Mouse (Mus musculus): ENCODE results near the gene Myl7. TPM values are rescaled to one million over a fixed set of nuclear protein-coding genes. Genes with fewer than 3 reads are reported as not detected.

Myl7 gene
- polyA plus RNA-seq, 1 experiment = 68.0 TPM

DNA sequence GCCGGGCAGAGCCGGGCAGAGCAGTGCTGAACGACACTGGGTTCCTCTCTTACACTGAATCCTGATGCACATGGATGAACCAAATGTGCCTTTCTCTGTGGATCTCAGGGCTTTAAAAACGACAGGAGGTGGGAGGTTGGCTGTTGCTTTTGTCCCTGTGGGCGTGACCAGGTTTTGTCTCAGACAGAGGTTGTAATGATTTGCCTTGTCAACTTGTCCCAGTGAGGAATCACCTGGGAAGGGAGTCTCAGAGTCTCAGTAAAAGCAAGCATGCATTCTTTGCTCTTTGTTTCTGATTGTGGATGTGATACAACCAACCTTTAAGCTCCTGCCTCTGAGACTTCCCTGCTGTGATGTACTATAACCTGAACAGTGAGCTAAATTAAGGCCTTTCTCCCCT lies 8.5 kb upstream of the Myl7 start:
- DNase-seq = no peak
- Histone ChIP-seq H3K4me3 (ENCODE audit: control insufficient read depth, insufficient read depth, low read length) (no peak overlapping the region), H3K4me1 (replicated peaks; ENCODE audit: control insufficient read depth, insufficient read depth, low read length) (peaks cover under 1% of the 10 kb centered on the region; the same call in 1 of the 2 replicates), H3K27ac (ENCODE audit: control insufficient read depth, insufficient read depth, low read length) (no peak overlapping the region), H3K36me3 (ENCODE audit: control insufficient read depth, insufficient read depth, low read length) (no peaks in the 10 kb centered on the region), H3K27me3 (ENCODE audit: control insufficient read depth, insufficient read depth, low read length) (no peaks in the 10 kb centered on the region)
- 86% methylated on average over 5 of the region's 5 CpGs for WGBS
- no peak for TF ChIP-seq POLR2A (IDR thresholded peaks at IDR 0.05; ENCODE audit: control insufficient read depth, extremely low read depth, insufficient read depth, low read length, poor library complexity)
- no peak for TF ChIP-seq CTCF (IDR thresholded peaks at IDR 0.05; ENCODE audit: borderline replicate concordance, control insufficient read depth, extremely low read depth, insufficient read depth, low read length, poor library complexity)

DNA sequence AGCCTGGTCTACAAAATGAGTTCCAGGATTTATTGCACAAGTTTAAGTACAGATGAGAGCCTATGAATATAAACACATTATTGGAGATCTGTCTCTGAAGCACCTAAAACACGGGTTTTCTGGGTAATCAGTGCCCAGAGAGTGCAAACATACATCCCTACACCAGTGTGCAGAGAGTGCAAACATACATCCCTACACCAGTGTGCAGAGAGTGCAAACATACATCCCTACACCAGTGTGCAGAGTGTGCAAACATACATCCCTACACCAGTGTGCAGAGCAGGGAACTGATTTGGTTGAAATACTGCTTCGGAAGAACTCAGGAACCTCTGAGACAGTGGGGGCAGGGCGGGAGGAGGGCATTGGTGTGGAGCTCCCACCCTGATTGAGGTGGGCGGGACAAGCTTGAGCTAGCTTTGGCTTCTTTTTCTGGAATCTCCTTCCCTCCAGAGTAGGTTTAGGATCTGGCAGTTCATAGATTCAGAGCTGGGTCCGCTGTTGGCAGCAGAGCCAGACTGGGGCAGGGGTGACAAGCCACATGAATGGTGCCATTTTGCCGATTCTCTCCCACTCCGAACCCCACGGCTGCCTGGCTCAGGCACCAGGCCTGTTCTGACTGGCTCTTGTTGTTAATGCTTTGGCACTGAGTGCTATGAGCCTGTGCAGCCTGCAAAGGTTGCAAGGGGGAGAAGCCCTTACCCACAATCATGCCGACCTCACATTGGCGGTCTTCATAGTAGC lies 7.4 kb upstream of the Myl7 start:
- Histone ChIP-seq H3K27me3 (ENCODE audit: control insufficient read depth, insufficient read depth, low read length) (no peaks in the 10 kb centered on the region), H3K36me3 (ENCODE audit: control insufficient read depth, insufficient read depth, low read length) (no peaks in the 10 kb centered on the region), H3K4me3 (ENCODE audit: control insufficient read depth, insufficient read depth, low read length) (no peak overlapping the region), H3K27ac (ENCODE audit: control insufficient read depth, insufficient read depth, low read length) (no peak overlapping the region), H3K4me1 (replicated peaks; ENCODE audit: control insufficient read depth, insufficient read depth, low read length) (peaks cover 5% of the 10 kb centered on the region; the same call in 1 of the 2 replicates)
- TF ChIP-seq CTCF (IDR thresholded peaks at IDR 0.05; ENCODE audit: borderline replicate concordance, control insufficient read depth, extremely low read depth, insufficient read depth, low read length, poor library complexity) = no peak
- DNase-seq = no peak
- 93% methylated on average over 10 of the region's 10 CpGs for WGBS

DNA sequence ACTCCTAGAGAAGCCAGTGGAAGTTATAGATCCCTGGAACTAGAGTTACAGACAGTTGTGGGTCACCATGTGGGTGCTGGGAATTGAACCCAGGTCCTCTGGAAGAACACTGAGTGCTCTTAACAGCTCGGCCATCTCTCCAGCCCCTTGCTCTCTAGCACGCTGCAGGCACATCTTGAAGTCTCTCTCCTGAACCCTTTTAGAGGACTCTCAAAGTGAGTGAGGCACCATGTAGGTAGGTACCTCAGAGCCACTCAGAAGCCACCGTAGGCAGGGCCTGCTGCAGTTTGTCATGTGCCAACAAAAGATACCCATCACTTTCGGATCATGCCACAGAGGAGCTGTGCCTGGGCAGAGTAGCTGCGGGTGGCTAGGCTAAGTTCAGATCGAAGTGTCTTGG lies 6.3 kb upstream of the Myl7 start:
- H3K4me1 ChIP-seq (replicated peaks; ENCODE audit: control insufficient read depth, insufficient read depth, low read length) = peaks cover 5% of the 10 kb centered on the region; the same call in 1 of the 2 replicates
- no peak for TF ChIP-seq CTCF (IDR thresholded peaks at IDR 0.05; ENCODE audit: borderline replicate concordance, control insufficient read depth, extremely low read depth, insufficient read depth, low read length, poor library complexity)
- H3K27me3 ChIP-seq (ENCODE audit: control insufficient read depth, insufficient read depth, low read length) = no peaks in the 10 kb centered on the region
- no peak overlapping the region for H3K27ac ChIP-seq (ENCODE audit: control insufficient read depth, insufficient read depth, low read length)
- DNase-seq = no peak
- H3K4me3 ChIP-seq (ENCODE audit: control insufficient read depth, insufficient read depth, low read length) = no peak overlapping the region
- H3K36me3 ChIP-seq (ENCODE audit: control insufficient read depth, insufficient read depth, low read length) = no peaks in the 10 kb centered on the region
- WGBS = 94% methylated on average over 6 of the region's 6 CpGs

DNA sequence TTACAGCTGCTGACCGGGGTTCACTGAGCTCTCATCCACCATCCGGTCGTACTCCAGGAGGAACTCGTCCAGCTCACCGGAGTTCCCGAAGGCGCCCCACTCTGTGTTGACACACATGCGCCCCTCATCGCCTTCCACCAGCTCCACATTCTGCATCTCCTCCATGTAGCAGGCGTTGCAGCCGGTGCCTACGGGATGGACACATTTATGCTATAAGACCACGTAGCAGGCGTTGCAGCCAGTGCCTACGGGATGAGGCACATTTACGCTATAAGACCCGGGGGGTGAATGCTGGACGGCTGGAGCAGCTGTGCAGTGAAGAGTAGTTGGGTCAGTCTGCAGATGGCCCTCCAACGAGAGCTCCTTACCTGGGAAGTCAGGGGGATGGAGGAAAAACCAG lies 5.8 kb upstream of the Myl7 start:
- 95% methylated on average over 19 of the region's 19 CpGs for WGBS

DNA sequence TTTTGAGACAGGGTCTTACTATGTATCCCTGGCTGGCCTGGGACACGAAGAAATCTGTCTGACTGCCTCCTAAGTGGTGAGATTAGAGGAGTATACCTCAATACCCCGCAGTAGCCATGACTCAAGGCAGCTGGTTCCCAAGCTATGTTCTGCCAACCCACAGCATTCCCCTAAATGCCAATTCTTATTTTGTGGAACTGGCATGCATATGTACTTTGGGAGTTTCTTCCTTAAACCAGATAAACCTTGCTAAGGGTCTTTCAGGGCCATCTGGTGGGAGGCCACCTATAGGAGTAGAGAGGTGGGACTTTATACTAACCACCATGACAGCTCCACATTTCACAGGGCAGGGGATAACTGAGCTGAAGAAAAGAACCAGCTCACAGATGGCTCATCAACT lies 5.3 kb upstream of the Myl7 start:
- WGBS = 93% methylated on average over 2 of the region's 2 CpGs
- peaks cover 5% of the 10 kb centered on the region; the same call in 1 of the 2 replicates for H3K4me1 ChIP-seq (replicated peaks; ENCODE audit: control insufficient read depth, insufficient read depth, low read length)
- no peak overlapping the region for H3K4me3 ChIP-seq (ENCODE audit: control insufficient read depth, insufficient read depth, low read length)
- no peak overlapping the region for H3K27ac ChIP-seq (ENCODE audit: control insufficient read depth, insufficient read depth, low read length)
- TF ChIP-seq POLR2A (IDR thresholded peaks at IDR 0.05; ENCODE audit: control insufficient read depth, extremely low read depth, insufficient read depth, low read length, poor library complexity) (no peak), CTCF (IDR thresholded peaks at IDR 0.05; ENCODE audit: borderline replicate concordance, control insufficient read depth, extremely low read depth, insufficient read depth, low read length, poor library complexity) (no peak)
- H3K27me3 ChIP-seq (ENCODE audit: control insufficient read depth, insufficient read depth, low read length) = no peaks in the 10 kb centered on the region
- H3K36me3 ChIP-seq (ENCODE audit: control insufficient read depth, insufficient read depth, low read length) = no peaks in the 10 kb centered on the region
- DNase-seq = no peak

More for the DNA sequence above, 5.8 kb upstream of the Myl7 start:
- TF ChIP-seq POLR2A (IDR thresholded peaks at IDR 0.05; ENCODE audit: control insufficient read depth, extremely low read depth, insufficient read depth, low read length, poor library complexity) (no peak), CTCF (IDR thresholded peaks at IDR 0.05; ENCODE audit: borderline replicate concordance, control insufficient read depth, extremely low read depth, insufficient read depth, low read length, poor library complexity) (no peak)
- no peak overlapping the region for H3K4me3 ChIP-seq (ENCODE audit: control insufficient read depth, insufficient read depth, low read length)
- no peaks in the 10 kb centered on the region for H3K36me3 ChIP-seq (ENCODE audit: control insufficient read depth, insufficient read depth, low read length)
- no peak overlapping the region for H3K27ac ChIP-seq (ENCODE audit: control insufficient read depth, insufficient read depth, low read length)
- H3K4me1 ChIP-seq (replicated peaks; ENCODE audit: control insufficient read depth, insufficient read depth, low read length) = peaks cover 5% of the 10 kb centered on the region; the same call in 1 of the 2 replicates
- DNase-seq = no peak
- H3K27me3 ChIP-seq (ENCODE audit: control insufficient read depth, insufficient read depth, low read length) = no peaks in the 10 kb centered on the region

DNA sequence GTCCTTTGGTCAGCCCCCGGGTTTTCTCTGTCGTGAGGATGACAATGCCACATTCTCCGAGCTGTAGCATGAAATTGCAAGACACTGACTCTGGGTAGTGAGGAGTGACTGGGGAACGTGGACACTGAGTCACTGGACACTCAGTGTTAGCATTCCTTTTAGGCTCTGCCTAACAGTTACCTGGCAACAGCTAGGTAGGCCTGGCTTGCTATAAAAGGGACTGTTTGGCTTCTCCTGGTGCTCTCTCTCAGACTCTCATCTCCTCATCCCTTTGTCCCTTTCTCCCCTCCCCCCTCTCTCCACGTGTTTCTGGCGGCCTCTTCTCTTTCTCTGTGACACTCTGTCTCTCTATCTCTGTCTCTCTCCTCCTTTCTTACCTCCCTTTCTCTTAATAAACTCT lies 3.8 kb upstream of the Myl7 start:
- no peak for DNase-seq
- Histone ChIP-seq H3K27me3 (ENCODE audit: control insufficient read depth, insufficient read depth, low read length) (no peaks in the 10 kb centered on the region), H3K27ac (ENCODE audit: control insufficient read depth, insufficient read depth, low read length) (no peak overlapping the region), H3K36me3 (ENCODE audit: control insufficient read depth, insufficient read depth, low read length) (no peaks in the 10 kb centered on the region), H3K4me1 (replicated peaks; ENCODE audit: control insufficient read depth, insufficient read depth, low read length) (peaks cover 5% of the 10 kb centered on the region; the same call in 1 of the 2 replicates), H3K4me3 (ENCODE audit: control insufficient read depth, insufficient read depth, low read length) (no peak overlapping the region)
- TF ChIP-seq POLR2A (IDR thresholded peaks at IDR 0.05; ENCODE audit: control insufficient read depth, extremely low read depth, insufficient read depth, low read length, poor library complexity) (no peak), CTCF (IDR thresholded peaks at IDR 0.05; ENCODE audit: borderline replicate concordance, control insufficient read depth, extremely low read depth, insufficient read depth, low read length, poor library complexity) (no peak)
- WGBS = 55% methylated on average over 6 of the region's 6 CpGs

DNA sequence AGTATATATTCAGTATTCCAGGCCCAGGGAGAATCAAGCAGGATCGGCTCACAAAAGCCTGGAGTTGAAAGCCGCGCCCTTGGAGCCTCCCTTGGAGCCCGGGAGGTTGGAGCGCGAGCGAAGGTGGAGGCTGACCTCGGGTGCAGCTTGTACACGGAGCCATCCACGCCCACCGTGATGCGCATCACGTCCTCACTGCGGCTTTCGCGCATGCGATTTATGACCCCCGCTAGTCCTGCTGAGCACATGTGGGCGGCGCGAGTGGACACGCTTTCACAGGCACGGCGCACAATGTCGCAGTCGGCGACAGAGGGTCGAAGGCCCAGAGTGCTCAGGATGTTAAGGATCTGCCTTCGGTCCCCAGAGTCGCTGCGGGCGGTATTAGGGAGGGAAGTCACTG lies 3.4 kb upstream of the Myl7 start:
- Histone ChIP-seq H3K27me3 (ENCODE audit: control insufficient read depth, insufficient read depth, low read length) (no peaks in the 10 kb centered on the region), H3K36me3 (ENCODE audit: control insufficient read depth, insufficient read depth, low read length) (no peaks in the 10 kb centered on the region), H3K27ac (ENCODE audit: control insufficient read depth, insufficient read depth, low read length) (no peak overlapping the region), H3K4me1 (replicated peaks; ENCODE audit: control insufficient read depth, insufficient read depth, low read length) (peaks cover 5% of the 10 kb centered on the region; the same call in 1 of the 2 replicates), H3K4me3 (ENCODE audit: control insufficient read depth, insufficient read depth, low read length) (no peak overlapping the region)
- DNase-seq = no peak
- TF ChIP-seq POLR2A (IDR thresholded peaks at IDR 0.05; ENCODE audit: control insufficient read depth, extremely low read depth, insufficient read depth, low read length, poor library complexity) (no peak), CTCF (IDR thresholded peaks at IDR 0.05; ENCODE audit: borderline replicate concordance, control insufficient read depth, extremely low read depth, insufficient read depth, low read length, poor library complexity) (no peak)
- WGBS = 38% methylated on average over 32 of the region's 32 CpGs
